Mouse (Mus musculus): Measurements from ENCODE around the gene Bax. TPM values are rescaled to one million over a fixed set of nuclear protein-coding genes. Genes with fewer than 3 reads are reported as not detected.

The Bax gene
- total and polyA plus RNA-seq, 3 experiments: 105 to 778 (median 205) TPM

- peak; percentile 68 for TF ChIP-seq MAX (IDR thresholded peaks at IDR 0.05; ENCODE audit: low read length)
- TF ChIP-seq POLR2AphosphoS5 (IDR thresholded peaks at IDR 0.05; ENCODE audit: borderline replicate concordance, low read depth, low read length): no peak
- TF ChIP-seq TCF12 (IDR thresholded peaks at IDR 0.05; ENCODE audit: low read depth, low read length): peak; percentile 28; the same call in 1 of the 2 replicates
- peak; percentile 84 for TF ChIP-seq SIN3A (IDR thresholded peaks at IDR 0.05; ENCODE audit: low read length)
- no peak; the same call in 1 of the 2 replicates for TF ChIP-seq MYC (IDR thresholded peaks at IDR 0.05; ENCODE audit: low read depth, low read length)
- 0 out of 2 replicates have a peak, but pooled peaks have one; percentile 13 for TF ChIP-seq NRF1 (IDR thresholded peaks at IDR 0.05; ENCODE audit: insufficient read depth, low read depth, low read length, poor library complexity, severe bottlenecking)
- no peak for TF ChIP-seq GABPA (IDR thresholded peaks at IDR 0.05; ENCODE audit: low read depth, low read length)
- 0 out of 2 replicates have a peak, but pooled peaks have one; percentile 12 for TF ChIP-seq ZNF384 (IDR thresholded peaks at IDR 0.05; ENCODE audit: low read depth, low read length)
- no peak for TF ChIP-seq CHD1 (IDR thresholded peaks at IDR 0.05; ENCODE audit: low read depth, low read length)
- no peak for TF ChIP-seq RAD21 (IDR thresholded peaks at IDR 0.05; ENCODE audit: low read depth, low read length)
These were observed 8.7 kb upstream of the Bax start (continued) for GRCm38 (mm10) chr7:45475291-45475969.

GRCm38 (mm10) chr7:45470869-45471268, 4.2 kb upstream of the Bax start:
- Histone ChIP-seq H3K9ac (ENCODE audit: control insufficient read depth, low read depth, low read length, poor library complexity, severe bottlenecking) (peak overlapping the region; percentile 31), H3K4me1 (ENCODE audit: control insufficient read depth in 1 of 2, insufficient read depth in 2 of 2, low read length in 2 of 2) (peaks cover 3 to 31% of the 10 kb centered on the region in 2 experiments), H3K79me2 (ENCODE audit: control insufficient read depth, insufficient read depth, low read length, poor library complexity) (peaks cover 10% of the 10 kb centered on the region), H3K27ac (ENCODE audit: control insufficient read depth, low read depth, low read length) (no peak overlapping the region), H3K36me3 (ENCODE audit: control insufficient read depth in 1 of 2, insufficient read depth in 2 of 2, low read length in 2 of 2) (peaks cover 0 to 16% of the 10 kb centered on the region in 2 experiments; a peak in 2 of 4 replicates), H3K27me3 (ENCODE audit: control insufficient read depth in 1 of 2, insufficient read depth in 2 of 2, low read length in 2 of 2) (no peaks in the 10 kb centered on the region), H3K9me3 (replicated peaks; ENCODE audit: insufficient read depth, low read length) (no peaks in the 10 kb centered on the region), H3K4me3 (ENCODE audit: control insufficient read depth in 1 of 2, insufficient read depth in 1 of 2, low read depth in 2 of 2, low read length in 2 of 2) (no peak overlapping the region)
- peak; percentile 89 for DNase-seq (ENCODE audit: low read depth, low spot score)
- peak; percentile 63; the same call in 1 of the 2 replicates for TF ChIP-seq MYC (IDR thresholded peaks at IDR 0.05; ENCODE audit: low read depth, low read length)
- TF ChIP-seq HCFC1 (IDR thresholded peaks at IDR 0.05; ENCODE audit: low read depth, low read length): peak; percentile 68
- peak; percentile 86 for TF ChIP-seq RAD21 (IDR thresholded peaks at IDR 0.05; ENCODE audit: low read depth, low read length)
- peak; percentile 55; the same call in 1 of the 2 replicates for TF ChIP-seq MXI1 (IDR thresholded peaks at IDR 0.05; ENCODE audit: low read depth, low read length)
- peak; percentile 82 for TF ChIP-seq SMC3 (IDR thresholded peaks at IDR 0.05; ENCODE audit: low read depth, low read length)
- TF ChIP-seq CTCF (IDR thresholded peaks at IDR 0.05 in 2 of 3, conservative IDR thresholded peaks at IDR 0.05 in 1 of 3; ENCODE audit: control insufficient read depth in 1 of 3, insufficient read depth in 1 of 3, low read depth in 2 of 3, low read length in 3 of 3, poor library complexity in 1 of 3, severe bottlenecking in 1 of 3): peak; percentile 46 to 90 (median 82)
- 0 out of 2 replicates have a peak, but pooled peaks have one; percentile 26 for TF ChIP-seq BHLHE40 (IDR thresholded peaks at IDR 0.05; ENCODE audit: borderline replicate concordance, low read depth, low read length)
- TF ChIP-seq ZNF384 (IDR thresholded peaks at IDR 0.05; ENCODE audit: low read depth, low read length): peak; percentile 52; the same call in 1 of the 2 replicates
- no peak for TF ChIP-seq USF1 (IDR thresholded peaks at IDR 0.05; ENCODE audit: low read depth, low read length)
- no peak for TF ChIP-seq MAFK (IDR thresholded peaks at IDR 0.05; ENCODE audit: borderline replicate concordance, low read depth, low read length)
- TF ChIP-seq ETS1 (IDR thresholded peaks at IDR 0.05; ENCODE audit: low read depth, low read length): 0 out of 2 replicates have a peak, but pooled peaks have one; percentile 10
- no peak for TF ChIP-seq NELFE (IDR thresholded peaks at IDR 0.05; ENCODE audit: low read depth, low read length)
- TF ChIP-seq ZC3H11A (IDR thresholded peaks at IDR 0.05; ENCODE audit: low read depth, low read length): peak; percentile 87
- peak; percentile 82 for TF ChIP-seq SIN3A (IDR thresholded peaks at IDR 0.05; ENCODE audit: low read length)
